Mouse (Mus musculus): Measurements from ENCODE around the gene Psen1. TPM values are rescaled to one million over a fixed set of nuclear protein-coding genes. Genes with fewer than 3 reads are reported as not detected.

Psen1 gene
- polyA plus RNA-seq (2012; rRNA removed), result 45.1 and 46.1 TPM in 2 replicates

GRCm38 (mm10) chr12:83687934-83688315 is at the start of gene Psen1:
Gene Psen1, plus strand, starts transcription at chr12:83688152.

GRCm38 (mm10) chr12:83763311-83764043 is 75.5 kb downstream of the Psen1 start, which contains the start of gene Papln:
Gene Papln, plus strand, starts transcription at chr12:83763634.

Other genes with a start within 250 kb of the Psen1 start
- 2.9 and 3.3 TPM in 2 replicates for gene Dpf3, start 200.4 kb upstream of the Psen1 start, polyA plus RNA-seq (2012; rRNA removed)
- 15.9 and 18.2 TPM in 2 replicates for gene Dcaf4, start 167.7 kb upstream of the Psen1 start, polyA plus RNA-seq (2012; rRNA removed)
- gene Zfyve1, start 90.9 kb upstream of the Psen1 start, polyA plus RNA-seq (2012; rRNA removed), result 41.5 and 47.8 TPM in 2 replicates
- 12.6 and 13.0 TPM in 2 replicates for gene Rbm25, start 56.9 kb upstream of the Psen1 start, polyA plus RNA-seq (2012; rRNA removed)
- 6.3 and 7.2 TPM in 2 replicates for gene Papln, start 75.5 kb downstream of the Psen1 start, polyA plus RNA-seq (2012; rRNA removed)
- gene Numb, start 233.8 kb downstream of the Psen1 start, polyA plus RNA-seq (2012; rRNA removed), result 84.9 and 95.6 TPM in 2 replicates

Data from colon, adult 2 months (tissue).